Mouse (Mus musculus) lung, embryonic 16.5 days (tissue): ENCODE results near the gene Ormdl1. TPM values are rescaled to one million over a fixed set of nuclear protein-coding genes. Genes with fewer than 3 reads are reported as not detected.
"Not testable (repeated sequence)": the region's sequence is repeated elsewhere in the genome, so short reads cannot be mapped to it uniquely, and the experiment has no call there.

Experiments
- ATAC-seq: fragments of 200-750 bp; cut with Nextera tagmentation; 2 replicates; pipeline ENCODE4 v1.8.0; 2017; ENCODE audit warnings: low read depth, mild to moderate bottlenecking, moderate library complexity
- H3K27ac ChIP-seq: fragments of 300-500 bp; sonication (generic); 2 replicates; pipeline ENCODE4 v1.5.1; 2014; ENCODE audit warnings: mild to moderate bottlenecking, control low read depth, low read length
- H3K27me3 ChIP-seq: fragments of 300-500 bp; sonication (generic); 2 replicates; pipeline ENCODE4 v1.6.1; 2014; ENCODE audit warnings: low read depth, low read length, mixed read lengths; ENCODE audit not compliant: control insufficient read depth, insufficient read depth
- H3K36me3 ChIP-seq: fragments of 300-500 bp; sonication (generic); 2 replicates; pipeline ENCODE4 v1.6.1; 2014; ENCODE audit warnings: low read length; ENCODE audit not compliant: control insufficient read depth, insufficient read depth
- H3K4me1 ChIP-seq: fragments of 300-500 bp; sonication (generic); replicated peaks from 2 replicates; pipeline ENCODE4 v1.6.1; 2014; ENCODE audit warnings: low read length, mixed read lengths; ENCODE audit not compliant: control insufficient read depth, insufficient read depth
- H3K4me2 ChIP-seq: fragments of 300-500 bp; sonication (generic); 2 replicates; pipeline ENCODE4 v1.6.1; 2014; ENCODE audit warnings: low read depth, low read length, control low read depth
- H3K4me3 ChIP-seq: fragments of 300-500 bp; sonication (generic); 2 replicates; pipeline ENCODE4 v1.5.1; 2014; ENCODE audit warnings: mild to moderate bottlenecking, low read length, control low read depth
- H3K9ac ChIP-seq: fragments of 300-500 bp; sonication (generic); 2 replicates; pipeline ENCODE4 v1.6.1; 2014; ENCODE audit warnings: low read length, control low read depth
- H3K9me3 ChIP-seq: fragments of 300-500 bp; sonication (generic); 2 replicates; pipeline ENCODE4 v1.6.1; 2016; ENCODE audit warnings: low read length; ENCODE audit not compliant: control insufficient read depth
- WGBS: fragments of 180-500 bp; shearing (Covaris S2); extraction: QIAGEN DNeasy Blood & Tissue Kit; methylation state at CpG from one replicate; pipeline ENCODE4 v1.1.7; 2014; 5-methylcytosine and 5-hydroxymethylcytosine counted together
- polyA plus RNA-seq: library from polyadenylated mRNA; unstranded; fragments of >200 nt; fragmentation: Nextera tagmentation; extraction: Ambion mirVana; gene quantifications from 2 replicates; pipeline ENCODE4 v1.2.1, GENCODE M21; 2015

Ormdl1 gene
- polyA plus RNA-seq, 1 experiment from 2014 or later = 38.4 TPM

GRCm38 (mm10) chr1:53323254-53323653, 26.4 kb downstream of the Ormdl1 start:
- no peak overlapping the region for H3K9ac ChIP-seq
- WGBS = 84% methylated on average over 5 of the region's 5 CpGs
- no peak overlapping the region for H3K4me2 ChIP-seq
- ATAC-seq = no peak
- no peaks in the 10 kb centered on the region for H3K27me3 ChIP-seq
- H3K36me3 ChIP-seq = peaks cover 15% of the 10 kb centered on the region
- no peaks in the 10 kb centered on the region for H3K9me3 ChIP-seq
- no peaks in the 10 kb centered on the region for H3K4me1 ChIP-seq
- no peak overlapping the region for H3K27ac ChIP-seq
- H3K4me3 ChIP-seq = no peak overlapping the region

GRCm38 (mm10) chr1:53324277-53324676, 27.4 kb downstream of the Ormdl1 start:
- Histone ChIP-seq H3K4me1 (no peaks in the 10 kb centered on the region), H3K4me2 (no peak overlapping the region), H3K4me3 (no peak overlapping the region), H3K36me3 (peaks cover 11% of the 10 kb centered on the region), H3K27ac (no peak overlapping the region), H3K9ac (no peak overlapping the region), H3K9me3 (no peaks in the 10 kb centered on the region), H3K27me3 (no peaks in the 10 kb centered on the region)
- 98% methylated on average over 1 of the region's 1 CpGs for WGBS
- no peak for ATAC-seq

GRCm38 (mm10) chr1:53324827-53325494, 28.1 kb downstream of the Ormdl1 start:
- Histone ChIP-seq H3K36me3 (peaks cover 10% of the 10 kb centered on the region), H3K27ac (no peak overlapping the region), H3K4me2 (no peak overlapping the region), H3K27me3 (no peaks in the 10 kb centered on the region), H3K4me1 (no peaks in the 10 kb centered on the region), H3K9ac (no peak overlapping the region), H3K9me3 (no peaks in the 10 kb centered on the region), H3K4me3 (no peak overlapping the region)
- ATAC-seq = no peak
- whole genome bisulfite sequencing = 87% methylated on average over 5 of the region's 5 CpGs

- H3K9ac ChIP-seq, H3K27me3 ChIP-seq, H3K36me3 ChIP-seq, H3K27ac ChIP-seq, H3K9me3 ChIP-seq, H3K4me1 ChIP-seq, H3K4me3 ChIP-seq, H3K4me2 ChIP-seq, ATAC-seq: not testable (repeated sequence)
- 58% methylated on average over 5 of the region's 5 CpGs for WGBS
Observed at GRCm38 (mm10) chr1:53333527-53333926, 36.6 kb downstream of the Ormdl1 start.

- H3K4me3 ChIP-seq = no peak overlapping the region
- ATAC-seq = no peak
Observed at GRCm38 (mm10) chr1:53335465-53335864, 38.6 kb downstream of the Ormdl1 start.

GRCm38 (mm10) chr1:53337403-53337802, 40.5 kb downstream of the Ormdl1 start:
- not testable (repeated sequence) for H3K4me3 ChIP-seq, ATAC-seq, H3K36me3 ChIP-seq, H3K27me3 ChIP-seq, H3K4me1 ChIP-seq, H3K4me2 ChIP-seq, H3K27ac ChIP-seq, H3K9me3 ChIP-seq, H3K9ac ChIP-seq
- 58% methylated on average over 2 of the region's 2 CpGs for WGBS

More at GRCm38 (mm10) chr1:53335465-53335864, 38.6 kb downstream of the Ormdl1 start:
- no peak overlapping the region for H3K9ac ChIP-seq
- no peaks in the 10 kb centered on the region for H3K27me3 ChIP-seq
- no peaks in the 10 kb centered on the region; the same call in 1 of the 2 replicates for H3K36me3 ChIP-seq
- H3K9me3 ChIP-seq = no peaks in the 10 kb centered on the region
- no peak overlapping the region for H3K4me2 ChIP-seq
- H3K27ac ChIP-seq = no peak overlapping the region
- no peaks in the 10 kb centered on the region for H3K4me1 ChIP-seq

GRCm38 (mm10) chr1:53341071-53341470, 44.2 kb downstream of the Ormdl1 start:
- Histone ChIP-seq H3K9ac (no peak overlapping the region), H3K4me3 (no peak overlapping the region), H3K27me3 (no peaks in the 10 kb centered on the region), H3K36me3 (peaks cover 33% of the 10 kb centered on the region), H3K4me2 (no peak overlapping the region), H3K4me1 (no peaks in the 10 kb centered on the region), H3K9me3 (no peaks in the 10 kb centered on the region), H3K27ac (no peak overlapping the region)
- ATAC-seq = no peak
- 91% methylated on average over 2 of the region's 2 CpGs for WGBS

GRCm38 (mm10) chr1:53352327-53353261, 55.7 kb downstream of the Ormdl1 start, which contains the start of the genes Asdurf, Gm28551 and Asnsd1:
Asdurf (minus strand) TSS chr1:53352619.
Gm28551 (minus strand) TSS chr1:53352667.
Asnsd1 (minus strand) TSS chr1:53352752.
- peaks cover 10% of the 10 kb centered on the region for H3K36me3 ChIP-seq
- H3K9ac ChIP-seq = peak within 1 kb of the TSS; percentile 97
- H3K4me2 ChIP-seq = peak within 1 kb of the TSS; percentile 60
- H3K4me3 ChIP-seq = peak within 1 kb of the TSS; percentile 92
- peak; percentile 100 for ATAC-seq
- H3K27me3 ChIP-seq = no peaks in the 10 kb centered on the region
- no peaks in the 10 kb centered on the region for H3K9me3 ChIP-seq
- H3K27ac ChIP-seq = peak within 1 kb of the TSS; percentile 83
- under 1% methylated on average over 43 of the region's 44 CpGs for WGBS
- H3K4me1 ChIP-seq = peaks cover 6% of the 10 kb centered on the region

- ATAC-seq = no peak
Observed at GRCm38 (mm10) chr1:53358988-53359387, 62.1 kb downstream of the Ormdl1 start.

More at GRCm38 (mm10) chr1:53358988-53359387, 62.1 kb downstream of the Ormdl1 start:
- H3K4me1 ChIP-seq = no peaks in the 10 kb centered on the region
- H3K36me3 ChIP-seq = no peaks in the 10 kb centered on the region
- no peak overlapping the region for H3K27ac ChIP-seq
- no peaks in the 10 kb centered on the region for H3K9me3 ChIP-seq
- no peak overlapping the region for H3K4me3 ChIP-seq
- H3K9ac ChIP-seq = no peak overlapping the region
- no peak overlapping the region for H3K4me2 ChIP-seq
- H3K27me3 ChIP-seq = no peaks in the 10 kb centered on the region
